Mouse (Mus musculus): ENCODE results near the gene Spata16.
A peak's percentile ranks its signal among the peaks of the same experiment; 100 is the strongest.

DNA sequence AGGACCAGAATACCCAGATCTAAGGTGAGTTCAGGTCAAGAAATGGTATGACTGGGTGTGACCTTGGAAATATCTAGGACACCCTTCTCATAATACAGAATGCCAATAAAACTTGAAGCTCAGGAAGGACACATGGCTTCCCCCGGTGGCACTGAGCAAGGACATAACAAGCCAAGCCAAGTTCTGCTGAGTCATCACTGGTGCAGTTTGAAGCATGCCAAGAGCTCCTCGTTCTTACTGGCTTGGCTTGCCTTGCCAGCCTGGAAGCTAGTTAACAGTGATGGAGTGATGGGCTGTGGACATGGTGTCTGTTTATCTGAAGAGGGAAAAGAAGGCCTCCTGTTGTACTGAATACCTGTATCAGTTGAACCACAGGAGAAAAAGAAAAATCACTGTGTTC lies 342.2 kb downstream of the Spata16 start:
- TF ChIP-seq MAFK (IDR thresholded peaks at IDR 0.05; ENCODE audit: insufficient read depth, low read depth, low read length) (peak; percentile 73), ZC3H11A (IDR thresholded peaks at IDR 0.05; ENCODE audit: borderline replicate concordance, low read depth, low read length) (no peak)
